Mouse (Mus musculus) kidney, adult 2 months (tissue): ENCODE measurements at regions not wholly inside any gene's neighbourhood (a gene's known extent, or its start where the extent isn't known, plus 50 kb on each side); places are given as distances from the start of the nearest gene placed in this dataset.

Experiments used
- CTCF ChIP-seq: fragments of 200-500 bp; conservative IDR thresholded peaks from 2 replicates; pipeline ENCODE4 v1.5.1; 2011; ENCODE audit warnings: low read depth, mild to moderate bottlenecking, control low read depth, low read length, moderate library complexity, mixed read lengths; ENCODE audit not compliant: insufficient read depth, insufficient read length
- POLR2A ChIP-seq: fragments of 200-500 bp; IDR thresholded peaks from one replicate; pipeline ENCODE4 v1.6.1; 2011; ENCODE audit warnings: low read depth, low read length, control low read depth

DNA sequence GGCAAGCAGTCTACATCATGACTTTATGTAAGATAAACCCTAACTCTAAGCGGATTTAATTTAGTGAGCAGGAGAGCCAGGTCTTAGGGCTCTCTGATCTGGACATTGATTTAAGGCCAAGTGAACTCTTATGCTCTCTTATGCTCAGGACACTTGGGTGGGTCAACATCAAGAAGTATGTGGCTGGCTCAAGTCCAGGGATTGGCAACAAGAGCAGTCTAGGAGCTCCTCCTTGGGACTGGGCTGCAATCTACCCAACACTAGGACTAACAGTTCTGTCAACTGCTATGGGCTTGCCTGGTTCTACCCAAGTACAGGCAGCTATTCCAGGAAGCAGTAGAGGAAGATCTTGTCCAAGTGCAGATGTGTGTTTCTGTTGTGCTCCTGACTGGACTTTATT, 285.3 kb upstream of the Ldb2 start:
- TF ChIP-seq POLR2A = no peak
- TF ChIP-seq CTCF = no peak
